Mouse (Mus musculus) ES-E14 (cell line): Measurements from ENCODE around the gene Pparg.

Experiments
- MAFK ChIP-seq: IDR thresholded peaks from 2 replicates; pipeline ENCODE4 v1.6.1; 2014; ENCODE audit warnings: mild to moderate bottlenecking, low read depth, low read length, inconsistent platforms; ENCODE audit not compliant: insufficient read depth
- ZNF384 ChIP-seq: IDR thresholded peaks from 2 replicates; pipeline ENCODE4 v1.6.1; 2012; ENCODE audit warnings: low read depth, low read length, inconsistent platforms

DNA sequence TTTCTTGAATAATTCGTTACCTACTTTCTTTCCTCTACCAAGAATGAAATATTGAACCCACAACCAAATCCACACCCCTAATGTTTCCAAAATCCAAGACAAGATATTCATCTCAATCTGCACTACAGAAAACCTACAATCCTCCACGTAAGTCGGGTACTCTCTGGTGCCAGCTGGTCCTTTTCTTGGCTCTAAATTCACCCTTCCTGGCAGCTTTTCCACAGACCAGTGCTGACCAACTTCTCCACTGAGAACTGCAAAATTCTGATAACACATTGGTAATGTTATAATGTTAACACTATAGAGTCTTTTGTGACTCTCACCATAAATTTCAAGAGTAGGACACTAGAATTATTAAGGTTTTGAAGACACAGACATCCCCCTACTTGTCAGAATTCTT is 57.4 kb downstream of the Pparg start:
- no peak for TF ChIP-seq ZNF384
- no peak for TF ChIP-seq MAFK
